Mouse (Mus musculus) liver, embryonic 14.5 days (tissue): ENCODE results near the gene Armc12.

Experiments
- CTCF ChIP-seq: IDR thresholded peaks from 2 replicates; pipeline ENCODE4 v1.5.1; 2016; ENCODE audit warnings: antibody characterized with exemption, low read depth, control low read depth
- EP300 ChIP-seq: IDR thresholded peaks from 2 replicates; pipeline ENCODE4 v1.6.1; 2016; ENCODE audit warnings: antibody characterized with exemption, low read depth

- TF ChIP-seq CTCF = no peak
- TF ChIP-seq EP300 = no peak
Measured at GRCm38 (mm10) chr17:28514555-28514954, 16.1 kb upstream of the Armc12 start.
